Mouse (Mus musculus): ENCODE results near the gene Zmynd15.
A peak's percentile ranks its signal among the peaks of the same experiment; 100 is the strongest.

The Zmynd15 gene

DNA sequence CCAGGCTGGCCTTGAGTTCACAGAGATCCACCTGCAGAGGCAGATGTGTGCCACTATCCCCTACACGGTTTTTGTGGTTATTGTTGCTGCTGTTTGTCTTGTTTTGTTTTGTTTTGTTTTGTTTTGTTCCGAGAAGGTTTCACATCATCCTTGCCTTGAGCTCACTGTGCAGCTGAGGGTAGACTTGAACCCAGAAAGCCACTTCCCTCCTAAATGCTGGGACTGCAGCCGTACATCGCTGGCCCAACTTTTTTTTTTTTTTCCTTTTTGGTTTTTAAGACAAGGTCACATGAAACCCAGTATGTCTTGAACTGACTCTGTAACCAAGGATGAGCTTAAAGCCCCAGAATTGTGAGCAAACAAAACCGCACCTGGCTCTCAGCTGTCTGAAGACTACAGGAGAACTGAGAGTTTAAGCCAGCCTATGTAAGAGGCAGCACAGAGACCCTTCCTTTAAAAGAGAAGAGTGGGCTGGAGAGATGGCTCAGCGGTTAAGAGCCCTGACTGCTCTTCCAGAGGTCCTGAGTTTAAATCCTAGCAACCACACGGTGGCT lies 47.8 kb downstream of the Zmynd15 start:
- DNase-seq, result no peak

DNA sequence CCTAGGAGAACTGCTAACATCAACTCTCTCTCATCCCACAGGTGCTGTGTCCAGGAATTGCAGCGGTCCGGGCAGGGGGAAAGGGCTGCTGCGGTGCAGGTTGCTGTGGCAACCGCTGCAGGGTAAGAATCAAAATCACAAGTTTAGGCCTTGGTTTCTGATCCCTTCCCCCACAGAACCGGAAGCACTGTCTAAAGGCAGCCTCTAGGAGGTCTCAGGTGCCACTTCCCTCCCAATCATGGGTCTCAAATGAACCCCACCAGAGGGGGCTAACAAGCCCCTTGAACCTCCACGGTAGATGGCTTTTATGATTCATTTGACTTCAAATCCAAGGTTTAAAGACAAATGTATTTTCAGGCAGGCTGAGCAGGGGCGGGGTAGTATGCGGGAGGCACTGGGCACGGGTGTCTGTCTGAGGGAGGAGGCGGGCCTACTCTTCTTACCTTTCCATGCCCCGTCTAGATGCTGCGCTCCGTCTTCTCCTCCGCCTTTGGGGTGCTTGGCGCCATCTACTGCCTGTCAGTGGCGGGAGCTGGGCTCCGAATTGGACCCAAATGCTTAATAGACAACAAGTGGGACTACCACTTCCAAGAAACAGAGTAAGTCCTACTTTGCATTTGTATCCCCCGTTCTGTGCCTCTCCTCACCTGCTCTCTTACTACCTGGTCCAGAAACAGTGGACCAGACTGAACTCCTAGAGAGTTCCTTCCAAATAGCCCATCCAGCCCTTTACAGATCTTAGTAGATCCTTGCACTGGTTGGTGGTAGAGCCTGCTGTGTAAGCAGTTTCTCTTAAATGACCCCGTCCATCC lies 50.7 kb downstream of the Zmynd15 start:
- DNase-seq, result peak; percentile 52

DNA sequence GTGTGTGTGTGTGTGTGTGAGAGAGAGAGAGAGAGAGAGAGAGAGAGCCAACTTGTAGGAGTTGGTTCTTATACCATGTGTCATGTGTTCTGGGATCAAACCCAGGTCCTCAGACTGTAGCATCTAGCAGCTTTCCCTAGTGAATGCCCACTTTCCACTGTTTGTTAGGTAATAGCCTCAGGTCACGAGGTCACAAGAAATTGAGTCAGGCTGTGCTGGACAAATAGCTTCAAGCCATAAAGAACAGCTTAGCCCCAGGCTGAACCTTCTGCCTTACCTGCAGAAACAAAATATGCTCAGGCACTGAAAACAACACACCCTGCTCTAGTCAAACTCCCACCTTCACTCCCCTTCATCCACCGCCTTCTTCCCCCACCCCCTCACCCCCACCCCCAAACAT lies 52.0 kb downstream of the Zmynd15 start:
- DNase-seq, result no peak

DNA sequence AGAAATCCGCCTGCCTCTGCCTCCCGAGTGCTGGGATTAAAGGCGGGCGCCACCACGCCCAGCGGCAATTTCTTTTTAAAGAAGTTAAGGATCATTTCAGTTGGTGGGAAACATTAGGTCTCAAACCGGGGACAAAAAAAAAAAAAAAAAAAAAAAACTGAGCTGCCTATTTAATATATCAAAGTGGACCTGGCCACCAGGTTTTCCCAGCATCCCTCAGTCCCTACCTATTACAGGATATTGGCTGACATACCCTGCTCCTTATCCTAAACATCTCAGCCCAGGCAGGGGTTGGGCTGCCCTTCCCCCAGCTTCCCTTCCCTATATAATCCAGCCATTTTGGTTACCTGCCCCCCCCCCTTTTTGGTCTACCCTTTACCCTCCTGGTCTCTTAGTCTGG lies 52.6 kb downstream of the Zmynd15 start:
- DNase-seq, result no peak

DNA sequence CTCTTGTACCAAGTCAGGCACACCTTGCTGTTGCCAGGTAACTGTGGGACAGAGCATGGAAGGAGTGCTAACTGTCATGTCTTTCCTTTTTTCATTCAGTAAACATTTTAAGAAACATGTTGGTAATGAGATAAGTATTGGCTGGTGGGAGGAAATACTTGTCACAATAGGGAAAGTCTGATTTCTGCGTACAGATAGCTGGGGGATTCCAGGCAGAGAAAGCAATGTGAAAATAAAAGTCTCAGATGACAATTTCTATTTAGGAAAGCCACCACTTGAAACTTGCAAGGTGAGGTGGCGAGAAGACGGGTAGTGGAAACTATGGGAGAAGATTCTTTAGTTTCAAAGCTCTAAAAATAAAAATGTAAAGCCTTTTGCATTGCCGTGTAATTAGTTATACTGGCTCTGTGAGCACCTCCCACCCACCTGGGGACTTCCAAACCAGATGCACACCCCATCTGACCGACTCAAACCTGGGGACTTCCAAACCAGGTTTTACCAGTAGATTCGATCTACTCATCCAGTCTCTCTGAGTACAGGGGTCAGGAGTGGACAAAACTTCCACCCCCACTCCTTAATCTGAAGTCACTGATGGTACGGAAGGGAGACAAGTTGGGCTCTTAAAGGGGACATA lies 53.6 kb downstream of the Zmynd15 start:
- no peak for DNase-seq

DNA sequence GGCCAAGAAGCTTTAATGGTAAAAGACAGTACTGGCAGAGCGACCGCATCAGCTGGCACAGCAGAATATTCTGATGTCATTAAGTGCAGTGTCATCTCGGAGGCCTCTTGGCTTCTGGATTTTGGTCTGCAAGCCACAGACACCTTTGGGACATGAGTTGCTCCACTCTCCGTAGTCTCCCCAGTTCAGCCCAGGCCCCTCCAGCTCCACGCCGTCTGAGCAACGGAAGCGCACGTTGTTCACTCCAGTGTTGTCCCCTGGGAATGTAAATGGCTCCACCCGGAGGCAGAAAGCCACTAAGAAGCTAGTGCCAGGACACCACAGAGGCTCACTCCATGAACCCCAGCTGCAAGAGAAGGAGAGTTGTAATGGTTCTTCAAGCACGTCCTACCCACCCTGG lies 54.3 kb downstream of the Zmynd15 start:
- no peak for DNase-seq

DNA sequence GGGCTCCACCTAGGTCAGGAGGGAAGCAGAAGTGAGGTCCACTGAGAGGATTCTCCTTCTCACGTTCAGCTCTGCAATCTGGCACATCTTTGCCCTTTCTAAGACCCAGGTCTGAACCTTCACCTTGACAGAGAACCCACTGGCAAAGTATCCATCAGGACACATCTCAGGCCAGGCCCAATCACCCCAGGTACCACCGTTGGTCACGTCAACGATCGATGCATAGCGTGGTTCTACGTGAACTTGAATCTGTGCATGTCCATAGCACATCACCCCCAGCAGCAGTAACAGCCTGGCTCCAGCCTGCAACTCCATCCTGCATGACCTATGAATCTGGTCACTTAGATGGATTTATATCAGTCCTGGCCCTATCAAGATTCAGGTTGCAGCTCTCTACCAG lies 55.1 kb downstream of the Zmynd15 start, which contains the start of gene Vmo1:
Vmo1 (minus strand) TSS at position 329 of the 400 bp plus-strand sequence.
- DNase-seq, result no peak

Measured in right cerebral cortex, postnatal 14 days (tissue).